Comparison of ENCODE assay signal across 13 mouse cellular contexts in genomic region chr3:158060621-158061291, GRCm38 (mm10).
"Had no signal": no experiment of that assay in that cellular context is flagged by ENCODE, and none has a peak within 500 bp of the region (broad histone marks: within the 10 kb centered on the region; RNA-seq: fewer than 3 reads in every experiment).

No protein-coding gene starts in this region.

- H3K27ac ChIP-seq: kidney, postnatal 0 days; limb, embryonic 10.5 days; liver, embryonic 15.5 days; midbrain, embryonic 10.5 days; neural tube, embryonic 15.5 days had no signal

- DNase-seq: kidney, adult 2 months; kidney, postnatal 4 days; lung, adult 2 months; lung, postnatal 36 days; midbrain, embryonic 14.5 days; thymus, adult 2 months; thymus, postnatal 36 days had no signal

- H3K4me1 ChIP-seq: limb, embryonic 10.5 days; liver, embryonic 15.5 days; midbrain, embryonic 10.5 days; neural tube, embryonic 15.5 days had no signal

- H3K4me3 ChIP-seq: limb, embryonic 10.5 days; liver, embryonic 15.5 days; midbrain, embryonic 10.5 days; myocyte; neural tube, embryonic 15.5 days had no signal

- H3K27me3 ChIP-seq: liver, embryonic 15.5 days; neural tube, embryonic 15.5 days had no signal
